Mouse (Mus musculus): ENCODE results near the gene Pax5.
"Not testable (repeated sequence)": the region's sequence is repeated elsewhere in the genome, so short reads cannot be mapped to it uniquely, and the experiment has no call there.

The Pax5 gene

GRCm38 (mm10) chr4:44709740-44710700 lies at the start of gene Pax5:
TSS of gene Pax5 (minus strand) at chr4:44710487.
- DNase-seq, result no peak

- not testable (repeated sequence) for DNase-seq
Measured at GRCm38 (mm10) chr4:44757131-44757530, 46.8 kb upstream of the Pax5 start.

- peak; percentile 90 for DNase-seq
Measured at GRCm38 (mm10) chr4:44756134-44756951, 46.1 kb upstream of the Pax5 start.

GRCm38 (mm10) chr4:44755553-44756133 lies 45.4 kb upstream of the Pax5 start, which contains the start of gene Zcchc7:
TSS of gene Zcchc7 (plus strand) at chr4:44755877.
- no peak for DNase-seq

GRCm38 (mm10) chr4:44740471-44740870 lies 30.2 kb upstream of the Pax5 start:
- no peak for DNase-seq

- no peak for DNase-seq
Measured at GRCm38 (mm10) chr4:44721237-44721636, 10.9 kb upstream of the Pax5 start.

GRCm38 (mm10) chr4:44720046-44720445 lies 9.8 kb upstream of the Pax5 start:
- DNase-seq, result no peak

GRCm38 (mm10) chr4:44717676-44718075 lies 7.4 kb upstream of the Pax5 start:
- DNase-seq, result no peak

- no peak for DNase-seq
Measured at GRCm38 (mm10) chr4:44716391-44716790, 6.1 kb upstream of the Pax5 start.

GRCm38 (mm10) chr4:44715621-44716160 lies 5.4 kb upstream of the Pax5 start:
- DNase-seq, result no peak

GRCm38 (mm10) chr4:44714111-44714621 lies 3.9 kb upstream of the Pax5 start:
- no peak for DNase-seq

GRCm38 (mm10) chr4:44713554-44714051 lies 3.3 kb upstream of the Pax5 start:
- DNase-seq, result no peak

- DNase-seq, result no peak
Measured at GRCm38 (mm10) chr4:44712786-44713553, 2.7 kb upstream of the Pax5 start.

GRCm38 (mm10) chr4:44712051-44712700 lies 1.9 kb upstream of the Pax5 start:
- no peak for DNase-seq

GRCm38 (mm10) chr4:44711136-44711900 lies 1.0 kb upstream of the Pax5 start:
- no peak for DNase-seq

GRCm38 (mm10) chr4:44710701-44711097 lies 412 bp upstream of the Pax5 start:
- no peak for DNase-seq

- no peak for DNase-seq
Measured at GRCm38 (mm10) chr4:44709091-44709695, 1.1 kb downstream of the Pax5 start.

GRCm38 (mm10) chr4:44708311-44708710 lies 2.0 kb downstream of the Pax5 start:
- no peak for DNase-seq

- DNase-seq, result no peak
Measured at GRCm38 (mm10) chr4:44706865-44707264, 3.4 kb downstream of the Pax5 start.

GRCm38 (mm10) chr4:44705967-44706366 lies 4.3 kb downstream of the Pax5 start:
- no peak for DNase-seq

All from thymus, postnatal 25 days (tissue).